Mouse (Mus musculus): ENCODE results near the gene Hspa12b. TPM values are rescaled to one million over a fixed set of nuclear protein-coding genes. Genes with fewer than 3 reads are reported as not detected.
"Not testable (repeated sequence)": the region's sequence is repeated elsewhere in the genome, so short reads cannot be mapped to it uniquely, and the experiment has no call there.

Gene Hspa12b
- polyA plus RNA-seq, 1 experiment from 2014 or later = 16.9 TPM

- no peak for ATAC-seq (ENCODE audit: insufficient read depth, low FRiP score, low read depth)
- Histone ChIP-seq H3K27me3 (replicated peaks) (no peaks in the 10 kb centered on the region), H3K36me3 (no peaks in the 10 kb centered on the region), H3K4me2 (no peak overlapping the region), H3K4me3 (replicated peaks) (no peak overlapping the region), H3K9ac (no peak overlapping the region), H3K9me3 (no peaks in the 10 kb centered on the region), H3K27ac (no peak overlapping the region), H3K4me1 (no peaks in the 10 kb centered on the region)
- 83% methylated on average over 4 of the region's 4 CpGs for WGBS
Measured at GRCm38 (mm10) chr2:131104021-131104420, 23.1 kb upstream of the Hspa12b start.

- not testable (repeated sequence) for H3K36me3 ChIP-seq; H3K9ac ChIP-seq; H3K9me3 ChIP-seq; H3K4me3 ChIP-seq (replicated peaks); ATAC-seq (ENCODE audit: insufficient read depth, low FRiP score, low read depth); H3K27ac ChIP-seq; H3K27me3 ChIP-seq (replicated peaks); H3K4me2 ChIP-seq; H3K4me1 ChIP-seq
- 75% methylated on average over 4 of the region's 4 CpGs for WGBS
Measured at GRCm38 (mm10) chr2:131105061-131105460, 22.0 kb upstream of the Hspa12b start.

- Histone ChIP-seq H3K4me2 (no peak overlapping the region), H3K4me1 (no peaks in the 10 kb centered on the region), H3K27me3 (replicated peaks) (no peaks in the 10 kb centered on the region), H3K4me3 (replicated peaks) (no peak overlapping the region), H3K27ac (no peak overlapping the region), H3K9ac (no peak overlapping the region), H3K36me3 (no peaks in the 10 kb centered on the region), H3K9me3 (no peaks in the 10 kb centered on the region)
- ATAC-seq (ENCODE audit: insufficient read depth, low FRiP score, low read depth) = no peak
- 83% methylated on average over 5 of the region's 5 CpGs for WGBS
Measured at GRCm38 (mm10) chr2:131105989-131106388, 21.1 kb upstream of the Hspa12b start.

GRCm38 (mm10) chr2:131118968-131119574 lies 8.0 kb upstream of the Hspa12b start:
- Histone ChIP-seq H3K4me1 (no peaks in the 10 kb centered on the region; the same call in 1 of the 2 replicates), H3K9me3 (no peaks in the 10 kb centered on the region), H3K36me3 (no peaks in the 10 kb centered on the region), H3K4me2 (no peak overlapping the region), H3K27me3 (replicated peaks) (no peaks in the 10 kb centered on the region), H3K9ac (no peak overlapping the region), H3K4me3 (replicated peaks) (no peak overlapping the region), H3K27ac (no peak overlapping the region)
- peak; percentile 89 for ATAC-seq (ENCODE audit: insufficient read depth, low FRiP score, low read depth)
- 68% methylated on average over 2 of the region's 2 CpGs for WGBS

- H3K4me2 ChIP-seq = no peak overlapping the region
- 57% methylated on average over 3 of the region's 3 CpGs for WGBS
- H3K9ac ChIP-seq = no peak overlapping the region
- H3K27ac ChIP-seq = no peak overlapping the region; the same call in 1 of the 2 replicates
- H3K27me3 ChIP-seq (replicated peaks) = no peaks in the 10 kb centered on the region
- H3K9me3 ChIP-seq = no peaks in the 10 kb centered on the region
- H3K36me3 ChIP-seq = no peaks in the 10 kb centered on the region
- H3K4me1 ChIP-seq = peaks cover 25% of the 10 kb centered on the region
- ATAC-seq (ENCODE audit: insufficient read depth, low FRiP score, low read depth) = no peak
- H3K4me3 ChIP-seq (replicated peaks) = no peak overlapping the region
Measured at GRCm38 (mm10) chr2:131124166-131124565, 2.9 kb upstream of the Hspa12b start.

GRCm38 (mm10) chr2:131125157-131125963 lies 1.7 kb upstream of the Hspa12b start:
- Histone ChIP-seq H3K27ac (no peak overlapping the region), H3K9ac (no peak overlapping the region), H3K27me3 (replicated peaks) (no peaks in the 10 kb centered on the region), H3K9me3 (no peaks in the 10 kb centered on the region), H3K4me1 (peaks cover 26% of the 10 kb centered on the region), H3K4me3 (replicated peaks) (no peak overlapping the region), H3K4me2 (no peak overlapping the region), H3K36me3 (no peaks in the 10 kb centered on the region)
- no peak for ATAC-seq (ENCODE audit: insufficient read depth, low FRiP score, low read depth)
- 89% methylated on average over 9 of the region's 9 CpGs for WGBS

- ATAC-seq (ENCODE audit: insufficient read depth, low FRiP score, low read depth) = no peak
- no peaks in the 10 kb centered on the region for H3K9me3 ChIP-seq
- no peaks in the 10 kb centered on the region for H3K27me3 ChIP-seq (replicated peaks)
- H3K9ac ChIP-seq = no peak overlapping the region
- peak overlapping the region; percentile 65; the same call in 1 of the 2 replicates for H3K4me3 ChIP-seq (replicated peaks)
- no peaks in the 10 kb centered on the region for H3K36me3 ChIP-seq
- H3K27ac ChIP-seq = peak overlapping the region; percentile 75; the same call in 1 of the 2 replicates
- H3K4me2 ChIP-seq = peak overlapping the region; percentile 75; the same call in 1 of the 2 replicates
- WGBS = 55% methylated on average over 9 of the region's 9 CpGs
- H3K4me1 ChIP-seq = peaks cover 26% of the 10 kb centered on the region
Measured at GRCm38 (mm10) chr2:131125964-131126815, 890 bp upstream of the Hspa12b start.

- no peak overlapping the region for H3K27ac ChIP-seq
- peaks cover 26% of the 10 kb centered on the region for H3K4me1 ChIP-seq
- peak overlapping the region; percentile 60; the same call in 1 of the 2 replicates for H3K9ac ChIP-seq
- WGBS = 65% methylated on average over 5 of the region's 5 CpGs
- no peaks in the 10 kb centered on the region for H3K9me3 ChIP-seq
- ATAC-seq (ENCODE audit: insufficient read depth, low FRiP score, low read depth) = no peak
- no peaks in the 10 kb centered on the region for H3K36me3 ChIP-seq
- H3K4me2 ChIP-seq = peak overlapping the region; percentile 75
- H3K27me3 ChIP-seq (replicated peaks) = no peaks in the 10 kb centered on the region
- peak overlapping the region; percentile 65 for H3K4me3 ChIP-seq (replicated peaks)
Measured at GRCm38 (mm10) chr2:131128211-131128610, 1.1 kb downstream of the Hspa12b start.

GRCm38 (mm10) chr2:131128636-131129157 lies 1.6 kb downstream of the Hspa12b start:
- H3K4me2 ChIP-seq = peak overlapping the region; percentile 75
- H3K27ac ChIP-seq = no peak overlapping the region
- peak overlapping the region; percentile 65 for H3K4me3 ChIP-seq (replicated peaks)
- peaks cover 26% of the 10 kb centered on the region for H3K4me1 ChIP-seq
- H3K27me3 ChIP-seq (replicated peaks) = no peaks in the 10 kb centered on the region
- H3K36me3 ChIP-seq = no peaks in the 10 kb centered on the region
- WGBS = 79% methylated on average over 3 of the region's 3 CpGs
- no peak overlapping the region for H3K9ac ChIP-seq
- no peak for ATAC-seq (ENCODE audit: insufficient read depth, low FRiP score, low read depth)
- H3K9me3 ChIP-seq = no peaks in the 10 kb centered on the region

- no peak overlapping the region for H3K27ac ChIP-seq
Measured at GRCm38 (mm10) chr2:131129836-131130235, 2.8 kb downstream of the Hspa12b start.

GRCm38 (mm10) chr2:131130849-131131248 lies 3.8 kb downstream of the Hspa12b start:
- WGBS = 74% methylated on average over 2 of the region's 2 CpGs
- no peak for ATAC-seq (ENCODE audit: insufficient read depth, low FRiP score, low read depth)

More at GRCm38 (mm10) chr2:131129836-131130235, 2.8 kb downstream of the Hspa12b start:
- Histone ChIP-seq H3K4me2 (peak overlapping the region; percentile 75), H3K4me1 (peaks cover 22% of the 10 kb centered on the region), H3K27me3 (replicated peaks) (no peaks in the 10 kb centered on the region), H3K36me3 (0 out of 2 replicates have a peak, but pooled peaks cover 3% of the 10 kb centered on the region), H3K9ac (no peak overlapping the region), H3K4me3 (replicated peaks) (no peak overlapping the region), H3K9me3 (no peaks in the 10 kb centered on the region)
- 51% methylated on average over 5 of the region's 5 CpGs for WGBS
- ATAC-seq (ENCODE audit: insufficient read depth, low FRiP score, low read depth) = peak; percentile 38; the same call in 1 of the 2 replicates

More at GRCm38 (mm10) chr2:131130849-131131248, 3.8 kb downstream of the Hspa12b start:
- peaks cover 22% of the 10 kb centered on the region for H3K4me1 ChIP-seq
- peaks cover 3% of the 10 kb centered on the region; the same call in 1 of the 2 replicates for H3K36me3 ChIP-seq
- no peak overlapping the region for H3K4me3 ChIP-seq (replicated peaks)
- H3K4me2 ChIP-seq = no peak overlapping the region
- H3K9me3 ChIP-seq = no peaks in the 10 kb centered on the region
- H3K27ac ChIP-seq = no peak overlapping the region
- H3K27me3 ChIP-seq (replicated peaks) = no peaks in the 10 kb centered on the region
- H3K9ac ChIP-seq = no peak overlapping the region
